Mouse (Mus musculus): Measurements from ENCODE around the gene Nat9. TPM values are rescaled to one million over a fixed set of nuclear protein-coding genes. Genes with fewer than 3 reads are reported as not detected.
A peak's percentile ranks its signal among the peaks of the same experiment; 100 is the strongest.

Gene Nat9
- polyA plus RNA-seq, 1 experiment: 36.9 TPM

DNA sequence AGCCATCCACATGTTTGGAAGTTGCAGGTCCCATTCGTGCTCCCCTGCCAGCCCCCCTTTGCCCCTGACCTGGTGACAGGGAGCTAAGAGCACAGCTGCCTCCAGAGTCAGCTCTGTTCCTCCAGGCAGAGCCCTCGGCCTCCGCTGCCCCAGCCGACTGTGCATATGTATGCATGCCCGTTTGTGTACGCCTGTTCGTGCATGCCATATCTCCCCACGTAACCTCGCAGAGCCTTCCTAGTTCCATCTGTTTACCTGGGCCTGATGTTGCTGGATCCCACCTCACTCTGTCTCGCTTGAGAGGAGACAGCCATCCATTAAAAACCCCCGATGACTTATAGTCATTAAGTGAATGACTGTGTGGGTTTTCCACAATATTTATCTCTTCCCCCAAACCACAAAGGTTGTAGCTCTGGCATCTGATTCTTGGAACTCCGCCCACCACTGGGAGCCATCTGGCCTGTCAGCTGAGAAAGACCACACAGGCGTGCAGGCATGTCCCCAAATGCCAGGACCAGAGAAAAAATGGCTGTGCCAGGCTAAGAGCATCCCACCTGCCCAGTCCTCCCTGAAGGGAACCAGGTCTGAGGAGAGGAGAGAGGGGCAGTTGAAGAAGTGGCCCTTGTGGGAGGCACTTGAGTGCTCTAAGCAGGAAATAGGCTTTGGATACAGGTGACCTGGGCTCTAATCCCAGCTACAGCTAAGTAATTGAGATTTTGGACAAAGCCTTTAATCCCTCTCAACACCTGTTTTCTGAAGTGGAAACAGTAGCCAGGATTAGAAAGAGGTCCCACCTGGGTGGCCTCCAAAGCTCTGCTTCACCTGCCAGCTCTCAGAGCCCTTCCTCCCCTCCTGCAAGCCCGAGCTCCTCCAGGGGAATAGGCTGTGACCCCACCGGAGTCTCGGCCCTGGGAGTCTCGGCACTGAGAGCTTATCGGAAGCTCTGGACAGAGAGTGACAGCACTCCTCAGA is 30.1 kb upstream of the Nat9 start:
- DNase-seq (ENCODE audit: extremely low spot score in 1 of 2, low spot score in 1 of 2): no peak

DNA sequence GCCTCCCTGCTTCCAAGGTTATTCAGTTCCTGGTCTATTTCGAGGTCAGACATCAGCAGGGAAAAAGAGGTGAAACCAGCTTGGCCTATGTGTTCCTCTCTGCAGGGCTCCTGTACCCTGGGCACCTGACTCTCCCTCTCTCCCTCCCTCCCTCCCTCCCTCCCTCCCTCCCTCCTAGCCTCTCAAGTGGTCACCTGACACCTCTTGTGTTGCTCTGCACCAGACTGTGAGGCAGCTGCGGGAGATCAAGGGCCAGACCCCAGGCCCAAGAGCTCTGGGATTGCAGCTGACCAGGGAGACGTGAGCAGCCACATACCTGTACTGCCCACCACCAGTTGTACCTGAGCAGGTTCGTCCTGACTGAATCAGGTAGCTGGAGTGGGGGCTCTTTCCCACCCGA is 27.5 kb upstream of the Nat9 start:
- no peak for DNase-seq (ENCODE audit: extremely low spot score in 1 of 2, low spot score in 1 of 2)

DNA sequence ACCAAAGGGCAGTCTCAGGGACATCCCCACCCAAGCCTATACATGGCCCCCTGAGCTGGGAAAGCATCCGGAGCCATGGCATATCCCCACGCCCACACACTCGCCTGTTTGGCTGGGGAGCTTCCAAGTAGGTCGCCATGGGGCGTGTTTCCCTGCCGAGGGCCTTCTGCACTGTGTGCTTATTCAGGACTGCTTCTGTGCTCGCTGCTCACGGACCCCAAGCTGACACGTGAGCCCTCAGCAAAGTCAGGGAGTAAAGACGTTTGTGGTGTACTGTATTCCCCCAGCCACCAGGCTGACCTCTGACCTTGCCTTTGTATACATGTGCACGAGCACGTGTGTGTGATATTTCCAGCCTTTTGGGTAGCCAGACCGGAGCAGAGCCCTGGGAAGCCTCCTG is 24.5 kb upstream of the Nat9 start:
- DNase-seq (ENCODE audit: extremely low spot score in 1 of 2, low spot score in 1 of 2): peak in 1 of 2 experiments; percentile 58

DNA sequence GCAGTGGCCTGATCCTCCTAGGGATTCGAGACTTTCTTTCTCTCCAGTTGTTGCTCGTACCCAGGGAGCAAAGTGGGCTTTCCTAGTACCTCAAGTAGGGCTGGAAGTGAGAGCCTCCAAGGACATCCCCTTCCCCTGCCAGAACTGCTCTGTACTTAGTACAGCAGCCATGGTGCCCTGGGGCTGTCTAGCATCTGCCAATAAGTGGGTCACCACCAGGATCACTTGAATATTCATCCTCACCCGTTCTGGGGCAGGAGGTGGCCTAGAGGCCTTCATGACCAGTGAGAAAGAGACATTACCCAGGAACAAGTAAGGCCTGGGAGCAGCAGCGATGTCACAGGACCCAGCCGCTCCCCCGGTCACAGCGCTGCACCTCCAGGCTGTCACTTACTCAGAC is 22.3 kb upstream of the Nat9 start:
- DNase-seq (ENCODE audit: extremely low spot score in 1 of 2, low spot score in 1 of 2): no peak

DNA sequence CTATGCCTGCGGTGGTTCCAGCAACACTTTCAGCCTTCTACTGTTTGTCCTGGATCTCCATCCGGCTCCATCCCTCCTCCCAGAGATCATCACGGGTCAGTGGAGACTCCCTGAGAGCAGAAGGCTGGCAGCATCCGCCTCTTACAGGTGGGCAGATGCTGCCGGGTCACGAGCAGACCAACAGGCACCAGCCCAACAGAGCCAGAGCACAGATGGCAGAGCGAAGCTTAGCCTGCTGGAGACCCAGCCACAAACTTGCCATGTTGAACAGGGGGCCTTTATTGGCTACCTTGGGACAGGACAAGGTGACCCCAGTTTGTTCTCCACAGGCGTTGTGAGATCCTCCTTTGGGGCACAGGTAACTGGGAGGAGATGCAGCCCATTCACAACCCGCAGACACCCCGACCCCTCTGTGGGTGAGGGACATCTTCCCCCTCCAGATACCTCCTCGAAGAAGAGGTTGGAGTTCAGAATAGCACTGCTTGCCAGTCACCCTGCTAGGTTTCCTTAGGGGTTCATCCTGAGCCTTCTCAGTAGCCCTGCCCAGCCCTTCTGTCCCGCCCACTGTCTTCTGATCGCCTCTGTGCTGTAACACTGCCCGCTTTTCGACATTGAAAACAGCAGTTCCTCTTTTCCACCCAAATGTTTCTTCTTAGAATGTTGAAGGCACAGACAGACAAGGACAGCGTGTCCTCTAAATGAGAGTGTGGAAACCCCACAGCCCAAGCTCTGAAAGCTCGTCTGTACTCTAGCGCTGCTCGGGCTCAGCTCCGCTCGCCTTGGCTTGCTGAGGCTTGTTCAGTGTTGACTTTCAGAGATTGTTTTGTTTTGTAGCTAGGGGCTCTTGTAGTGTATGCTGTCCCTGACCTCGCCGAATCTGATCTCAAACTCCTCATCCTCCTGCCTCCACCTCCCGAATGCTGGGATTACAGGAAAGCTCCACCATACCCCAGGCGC is 21.4 kb upstream of the Nat9 start:
- DNase-seq (ENCODE audit: extremely low spot score in 1 of 2, low spot score in 1 of 2): no peak

DNA sequence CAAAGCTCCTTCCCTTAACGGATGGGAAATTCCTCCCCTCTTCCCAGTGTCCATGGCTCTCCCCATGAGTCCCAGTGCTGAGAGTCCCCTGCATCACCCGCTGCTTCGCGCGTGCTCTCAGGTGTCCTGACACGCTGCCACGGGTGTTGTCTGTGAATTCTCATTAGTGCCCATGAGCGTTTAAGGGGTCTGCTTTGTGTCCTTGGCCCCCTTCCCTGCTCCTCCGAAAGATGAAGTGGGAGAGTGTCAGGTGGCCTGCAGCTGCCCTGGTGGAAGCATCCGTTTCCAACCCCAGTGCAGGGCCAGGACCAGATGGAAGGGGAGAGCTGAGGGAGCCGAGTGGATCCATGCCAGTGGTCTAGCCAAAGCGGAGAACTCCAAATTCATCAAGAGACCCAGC is 20.5 kb upstream of the Nat9 start:
- no peak for DNase-seq (ENCODE audit: extremely low spot score in 1 of 2, low spot score in 1 of 2)

DNA sequence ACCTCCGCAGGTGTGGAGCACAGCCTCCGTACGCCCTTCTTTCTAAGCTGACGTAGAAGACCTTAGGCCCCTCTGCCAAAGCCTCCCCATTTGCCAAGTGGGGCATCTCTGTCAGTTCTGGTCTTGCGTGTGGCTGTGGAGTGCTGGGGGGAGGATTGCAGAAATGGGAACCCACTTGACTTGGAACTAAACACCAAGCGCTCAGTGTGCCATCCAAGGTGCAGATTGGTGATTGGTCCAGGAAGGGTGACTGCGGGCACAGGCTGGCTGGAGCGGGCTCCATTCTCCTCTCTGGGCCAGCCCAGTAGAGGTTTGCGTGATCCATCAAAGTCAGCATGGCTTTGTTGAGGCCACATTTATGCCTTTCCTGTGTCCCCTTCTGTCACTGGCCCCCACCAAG is 15.1 kb upstream of the Nat9 start:
- no peak for DNase-seq (ENCODE audit: extremely low spot score in 1 of 2, low spot score in 1 of 2)

DNA sequence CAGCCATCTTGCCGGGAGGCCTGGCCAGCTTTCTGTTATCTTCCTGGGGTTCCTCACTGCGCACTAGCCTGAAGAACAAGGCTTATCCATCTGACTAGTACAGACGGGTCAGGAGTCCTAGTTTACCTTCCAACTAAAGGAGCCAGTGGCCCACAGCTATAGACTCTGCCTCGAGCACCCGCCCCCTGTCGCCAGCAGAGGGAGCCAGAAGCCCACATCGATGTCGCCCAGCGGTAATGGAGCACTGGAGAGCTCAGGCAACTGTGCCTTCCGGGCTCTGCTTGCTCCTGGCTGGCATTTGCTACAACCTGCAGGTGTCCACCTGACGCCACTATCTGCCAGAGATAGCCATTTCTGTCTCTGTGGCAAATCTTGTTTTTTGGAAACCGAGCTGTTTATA is 14.7 kb upstream of the Nat9 start:
- peak in 1 of 2 experiments; percentile 89 for DNase-seq (ENCODE audit: extremely low spot score in 1 of 2, low spot score in 1 of 2)

DNA sequence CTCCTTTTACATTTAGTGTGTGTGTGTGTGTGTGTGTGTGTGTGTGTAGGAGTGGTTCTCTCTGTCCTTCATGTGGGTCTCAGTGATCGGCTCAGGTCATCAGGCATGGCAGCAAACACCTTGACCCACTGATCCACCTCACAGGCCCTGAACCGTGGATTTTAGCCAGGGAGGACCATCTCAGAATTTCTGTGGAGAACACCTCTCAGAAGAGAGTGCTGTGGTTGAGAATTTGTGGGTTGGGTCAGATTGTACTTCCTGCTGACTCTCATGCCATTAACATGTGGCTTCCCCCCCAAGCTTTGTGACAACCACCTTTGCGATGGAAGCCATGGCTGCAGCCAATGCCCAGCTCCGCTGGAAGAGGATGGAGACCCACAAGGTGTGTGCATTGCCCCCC is 12.9 kb upstream of the Nat9 start:
- no peak for DNase-seq (ENCODE audit: extremely low spot score in 1 of 2, low spot score in 1 of 2)

DNA sequence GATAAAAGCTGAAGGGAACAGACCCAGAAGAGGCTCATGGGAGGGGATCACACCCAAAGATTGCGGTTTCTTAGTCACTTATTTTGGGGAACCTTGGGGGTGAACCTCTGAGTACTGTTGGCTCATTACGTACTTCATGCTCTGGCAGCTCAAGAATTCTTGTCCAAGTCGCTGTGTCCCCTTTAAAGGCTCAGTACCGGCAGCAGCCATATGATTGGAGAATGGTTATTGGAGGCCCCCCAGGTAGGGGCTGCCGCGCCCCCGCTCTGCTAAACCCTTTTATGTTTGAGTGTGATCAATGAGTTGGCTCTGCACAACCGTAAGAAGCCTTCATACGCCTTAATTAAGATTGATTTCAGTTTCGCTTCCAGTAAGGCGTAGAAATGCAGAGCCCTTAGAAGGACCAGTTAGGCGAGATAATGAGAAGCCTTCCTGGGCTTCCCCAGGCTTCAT is 11.3 kb upstream of the Nat9 start:
- DNase-seq (ENCODE audit: extremely low spot score in 1 of 2, low spot score in 1 of 2): no peak

DNA sequence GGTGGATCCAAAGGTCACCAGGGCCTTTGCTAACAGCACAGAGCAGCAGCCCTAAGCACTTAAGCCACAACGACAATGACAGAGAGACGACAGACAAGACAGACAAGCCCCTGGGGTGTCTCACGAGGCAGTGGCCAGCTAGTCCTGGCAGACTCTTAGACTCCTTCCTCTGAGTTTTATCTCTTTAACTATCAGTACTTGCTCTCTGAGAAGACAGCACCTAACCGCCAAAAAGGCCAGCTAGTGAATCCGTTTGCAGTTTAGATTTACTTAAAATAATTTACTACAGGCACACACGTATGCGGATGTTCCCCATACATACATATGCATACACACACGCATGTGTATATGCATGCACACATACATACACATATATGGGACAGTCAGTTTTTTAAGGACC is 9.9 kb upstream of the Nat9 start:
- DNase-seq (ENCODE audit: extremely low spot score in 1 of 2, low spot score in 1 of 2): no peak

DNA sequence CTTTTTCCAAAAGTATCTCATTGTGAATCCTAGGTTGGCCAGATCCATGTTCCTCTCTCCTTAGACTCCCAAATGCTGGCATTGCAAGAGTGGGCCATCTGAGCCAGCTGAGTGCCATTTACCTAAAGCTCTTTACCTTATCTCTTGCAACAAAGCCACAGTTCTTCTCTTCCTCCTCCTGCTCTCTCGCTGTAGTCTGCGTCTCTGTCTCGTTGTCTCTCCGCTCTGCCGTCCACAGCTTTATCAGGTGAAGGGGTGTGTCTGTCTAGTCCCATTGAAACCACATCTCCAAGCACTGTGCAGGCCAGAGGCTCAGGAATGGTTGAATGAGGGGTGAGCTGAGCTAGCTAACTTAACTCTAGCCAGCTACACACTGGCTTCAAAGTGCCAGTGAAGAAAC is 8.3 kb upstream of the Nat9 start:
- DNase-seq (ENCODE audit: extremely low spot score in 1 of 2, low spot score in 1 of 2): no peak

DNA sequence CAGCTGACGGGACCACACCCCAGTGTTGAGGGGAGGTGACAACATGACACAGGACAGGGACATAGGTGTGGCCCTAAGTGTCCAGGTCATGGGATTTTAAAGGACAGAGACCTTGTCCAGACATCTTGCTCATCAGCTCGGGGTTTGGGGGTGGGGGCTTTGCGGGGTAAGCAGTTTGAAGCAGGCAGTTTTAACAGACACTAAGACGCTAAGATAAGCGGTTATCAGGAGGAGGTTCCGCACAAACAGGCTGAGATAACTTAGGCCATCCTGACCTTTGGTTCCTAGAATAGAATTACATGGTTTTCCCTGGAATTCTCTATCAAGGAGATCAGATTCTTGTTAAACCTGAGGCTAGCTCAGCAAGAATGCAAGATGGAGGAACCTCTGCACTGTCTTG is 7.0 kb upstream of the Nat9 start:
- no peak for DNase-seq (ENCODE audit: extremely low spot score in 1 of 2, low spot score in 1 of 2)

DNA sequence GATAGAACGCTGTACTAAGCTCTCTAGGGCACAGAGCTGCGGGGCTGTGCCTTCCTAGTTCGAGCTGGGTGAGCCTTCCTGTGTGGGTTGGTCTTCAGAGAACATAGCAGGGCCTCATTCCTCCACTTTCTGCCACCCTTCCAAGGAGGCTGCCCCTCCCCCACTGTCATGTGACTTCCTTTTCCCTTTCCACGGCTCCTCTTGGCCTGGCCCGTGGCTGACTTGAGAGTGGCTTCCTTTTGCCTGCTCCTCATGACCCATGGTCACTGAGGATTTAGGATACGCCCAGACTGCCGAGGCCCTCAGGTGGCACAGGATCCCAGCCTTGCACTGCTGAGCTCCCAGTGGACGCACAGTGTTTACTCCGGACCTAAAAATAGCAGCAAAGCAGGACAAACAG is 4.5 kb upstream of the Nat9 start:
- peak in 1 of 2 experiments; percentile 56 for DNase-seq (ENCODE audit: extremely low spot score in 1 of 2, low spot score in 1 of 2)

DNA sequence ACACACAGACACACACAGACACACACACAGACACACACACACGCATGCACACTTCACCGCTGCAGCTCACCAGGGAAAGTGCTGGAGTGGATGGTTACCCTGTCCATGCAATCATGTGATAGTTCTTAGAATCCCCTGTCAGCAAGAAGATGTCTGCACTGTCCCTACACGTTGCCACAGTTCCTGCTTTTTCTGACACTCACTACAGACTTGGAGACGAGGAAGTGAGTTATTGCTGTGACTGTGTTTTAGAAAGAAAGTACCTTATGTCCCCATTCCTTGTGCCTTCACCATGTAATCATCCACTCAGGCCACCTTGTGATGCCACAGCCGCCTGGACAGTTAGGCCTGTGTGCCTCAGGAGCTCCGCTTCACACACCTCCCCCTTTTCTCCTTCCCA is 1.6 kb upstream of the Nat9 start:
- no peak for DNase-seq (ENCODE audit: extremely low spot score in 1 of 2, low spot score in 1 of 2)

DNA sequence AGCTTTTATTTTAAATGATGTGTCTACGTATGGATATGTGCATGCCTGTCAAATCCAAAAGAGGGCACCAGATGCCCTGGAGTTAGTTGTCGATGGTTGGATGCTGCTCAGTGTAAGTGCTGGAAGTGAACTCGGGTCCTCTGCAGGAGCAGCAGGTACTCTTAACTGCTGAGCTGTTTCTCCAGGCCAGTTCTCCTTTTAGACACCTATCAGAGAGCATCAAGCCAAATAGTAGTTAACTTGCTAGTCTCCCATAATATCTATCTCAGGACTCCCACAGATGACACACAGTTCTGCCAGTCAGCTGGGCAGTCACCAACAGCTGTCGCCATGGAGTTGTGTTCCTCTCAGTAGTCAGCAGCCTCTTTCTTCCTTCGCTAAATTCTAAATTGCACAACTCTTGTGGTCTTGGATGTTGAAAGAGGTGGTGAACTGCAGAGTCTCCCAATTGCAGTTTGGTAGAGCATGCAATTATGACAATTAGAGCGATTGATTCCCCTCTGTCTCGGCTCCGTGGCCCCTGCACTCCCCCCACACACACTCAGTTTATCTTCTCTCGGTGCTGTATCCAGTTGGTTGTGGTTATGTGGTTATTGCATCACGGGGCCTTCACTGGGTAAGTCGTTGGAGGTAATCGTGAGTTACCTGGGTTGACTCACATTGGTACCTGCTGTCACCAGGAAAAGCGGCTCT is 1.0 kb upstream of the Nat9 start:
- DNase-seq (ENCODE audit: extremely low spot score in 1 of 2, low spot score in 1 of 2): no peak

DNA sequence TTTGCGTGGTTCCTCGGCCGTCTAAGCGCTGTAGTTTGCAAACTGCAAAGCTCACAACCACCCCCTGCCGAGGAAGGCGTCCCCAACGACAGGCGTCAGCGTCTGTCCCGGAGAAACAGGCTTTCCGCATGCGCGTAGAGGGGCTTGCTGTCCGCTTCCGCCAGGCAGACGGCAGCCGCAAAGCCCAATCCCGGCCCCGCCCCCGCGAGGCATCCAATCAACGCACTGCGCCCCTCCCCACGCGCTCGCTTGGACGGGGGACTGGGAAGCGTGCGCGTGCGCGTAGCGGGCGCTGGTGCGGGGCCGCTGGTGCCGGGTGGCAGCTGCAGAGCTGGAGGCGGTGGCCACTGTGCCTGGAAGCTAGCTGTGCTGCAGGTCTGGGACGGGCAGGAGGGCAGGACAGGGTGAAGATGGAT is 427 bp downstream of the Nat9 start, which contains the start of gene Tmem104:
TSS of gene Tmem104 (plus strand) at position 264 of the 416 bp plus-strand sequence.
- peak; percentile 97 to 99 for DNase-seq (ENCODE audit: extremely low spot score in 1 of 2, low spot score in 1 of 2)

DNA sequence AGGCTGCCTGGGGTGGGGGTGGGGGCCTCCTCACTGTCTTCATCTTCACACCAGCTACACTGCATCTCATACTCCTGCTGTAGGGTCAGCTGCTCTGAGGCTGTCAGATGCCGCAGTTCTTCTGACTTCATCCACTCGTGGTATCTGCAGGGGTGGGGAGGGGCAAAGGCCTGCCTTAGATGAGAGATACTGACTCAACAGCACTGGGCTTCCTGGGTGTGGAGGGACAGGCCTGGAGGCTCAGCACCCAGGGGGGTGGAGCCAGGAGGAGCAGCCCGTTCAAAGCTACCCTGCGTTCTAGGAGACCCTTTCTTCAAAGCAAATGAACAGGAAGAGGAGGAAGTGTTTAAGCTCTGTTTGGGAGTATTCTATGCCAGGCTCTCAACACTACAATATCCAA is 2.7 kb downstream of the Nat9 start:
- no peak for DNase-seq (ENCODE audit: extremely low spot score in 1 of 2, low spot score in 1 of 2)

DNA sequence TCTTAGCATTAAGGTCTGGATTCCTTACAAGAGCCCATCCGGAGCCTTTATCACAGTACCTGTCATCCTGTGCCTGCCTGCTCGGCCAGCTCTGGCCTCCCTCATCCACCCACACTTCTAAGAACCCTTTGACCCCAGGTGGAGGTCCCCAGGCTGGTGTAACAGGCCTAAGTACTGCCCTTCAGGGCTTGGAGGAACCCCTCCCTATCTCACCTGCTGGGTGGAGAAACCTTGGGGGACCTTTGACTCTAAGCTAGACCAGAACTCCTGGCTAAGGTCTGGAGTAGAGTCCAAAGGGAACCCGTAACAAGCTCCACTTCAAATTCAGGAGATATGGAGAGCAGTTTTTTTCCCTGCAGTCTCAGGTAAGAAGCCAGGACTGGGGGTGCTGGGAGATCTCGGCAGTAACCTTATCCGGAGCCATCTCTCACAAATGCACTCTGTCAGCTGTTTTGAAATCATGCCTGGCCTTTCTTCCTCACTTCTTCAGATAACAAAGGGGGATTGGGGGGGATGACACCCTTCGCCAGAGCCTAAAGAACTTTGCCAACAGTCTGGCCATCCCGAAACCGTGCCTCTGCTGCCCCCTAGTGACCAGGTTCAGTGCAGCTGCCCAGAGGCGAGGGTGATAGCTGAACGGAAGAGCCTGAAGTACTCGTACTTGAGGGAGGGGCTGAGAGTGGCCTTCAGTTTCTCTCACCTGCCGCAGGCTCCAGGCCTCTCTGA is 5.6 kb downstream of the Nat9 start:
- peak in 1 of 2 experiments; percentile 85 for DNase-seq (ENCODE audit: extremely low spot score in 1 of 2, low spot score in 1 of 2)

DNA sequence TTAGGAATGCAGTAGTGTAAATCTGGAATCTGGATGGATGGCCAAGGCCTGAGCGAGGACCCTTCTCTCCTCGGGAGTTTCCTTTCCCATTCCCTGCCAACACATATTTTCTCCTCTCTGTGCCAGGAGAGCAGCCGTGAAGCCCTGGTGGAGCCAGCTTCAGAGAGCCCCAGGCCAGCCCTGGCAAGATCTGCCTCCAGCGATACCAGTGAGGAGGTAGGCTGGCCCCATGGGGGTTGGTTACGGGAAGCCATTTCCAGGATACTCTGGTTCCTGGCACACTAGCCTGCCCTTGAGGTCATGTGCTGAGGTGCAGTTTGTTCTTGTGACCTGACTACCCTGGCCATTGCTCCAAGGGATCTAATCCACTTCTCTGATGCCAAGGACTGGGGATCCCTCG is 7.8 kb downstream of the Nat9 start:
- no peak for DNase-seq (ENCODE audit: extremely low spot score in 1 of 2, low spot score in 1 of 2)
